Mouse (Mus musculus) intestine, postnatal 0 days (tissue): ENCODE measurements at regions not wholly inside any gene's neighbourhood (a gene's known extent, or its start where the extent isn't known, plus 50 kb on each side); places are given as distances from the start of the nearest gene placed in this dataset.

ENCODE experiments used
- ATAC-seq: fragments of 200-750 bp; cut with Nextera tagmentation; 2 replicates; pipeline ENCODE4 v1.8.0; 2017; ENCODE audit warnings: mild to moderate bottlenecking, moderate TSS enrichment, moderate library complexity
- H3K27ac ChIP-seq: fragments of 300-500 bp; sonication (generic); 2 replicates; pipeline ENCODE4 v1.5.1; 2014; ENCODE audit warnings: mild to moderate bottlenecking, low read depth, low read length, moderate library complexity
- H3K27me3 ChIP-seq: fragments of 300-500 bp; sonication (generic); replicated peaks from 2 replicates; pipeline ENCODE4 v1.6.1; 2014; ENCODE audit warnings: low read length, mixed read lengths; ENCODE audit not compliant: control insufficient read depth, insufficient read depth
- H3K36me3 ChIP-seq: fragments of 300-500 bp; sonication (generic); 2 replicates; pipeline ENCODE4 v1.6.1; 2014; ENCODE audit warnings: mild to moderate bottlenecking, moderate library complexity; ENCODE audit not compliant: control insufficient read depth, insufficient read depth
- H3K4me1 ChIP-seq: fragments of 300-500 bp; sonication (generic); replicated peaks from 2 replicates; pipeline ENCODE4 v1.6.1; 2014; ENCODE audit warnings: antibody characterized with exemption, low read length, mixed read lengths; ENCODE audit not compliant: control insufficient read depth, insufficient read depth
- H3K4me2 ChIP-seq: fragments of 300-500 bp; sonication (generic); replicated peaks from 2 replicates; pipeline ENCODE4 v1.6.1; 2014; ENCODE audit warnings: low read depth, mild to moderate bottlenecking, moderate library complexity
- H3K4me3 ChIP-seq: fragments of 300-500 bp; sonication (generic); 2 replicates; pipeline ENCODE4 v1.5.1; 2014; ENCODE audit warnings: low read depth, low read length
- H3K9ac ChIP-seq: fragments of 300-500 bp; sonication (generic); 2 replicates; pipeline ENCODE4 v1.6.1; 2014; ENCODE audit warnings: mild to moderate bottlenecking, low read depth, low read length
- H3K9me3 ChIP-seq: fragments of 300-500 bp; sonication (generic); 2 replicates; pipeline ENCODE4 v1.6.1; 2016; ENCODE audit warnings: mixed run types; ENCODE audit not compliant: control insufficient read depth
- CTCF ChIP-seq: sonication (generic); IDR thresholded peaks from 2 replicates; pipeline ENCODE4 v1.5.1; 2016; ENCODE audit warnings: low read depth, mild to moderate bottlenecking, control low read depth, antibody characterized with exemption, moderate library complexity
- WGBS: fragments of 180-500 bp; shearing (Covaris S2); extraction: QIAGEN DNeasy Blood & Tissue Kit; methylation state at CpG from one replicate; pipeline ENCODE4 v1.1.7; 2014; 5-methylcytosine and 5-hydroxymethylcytosine counted together

DNA sequence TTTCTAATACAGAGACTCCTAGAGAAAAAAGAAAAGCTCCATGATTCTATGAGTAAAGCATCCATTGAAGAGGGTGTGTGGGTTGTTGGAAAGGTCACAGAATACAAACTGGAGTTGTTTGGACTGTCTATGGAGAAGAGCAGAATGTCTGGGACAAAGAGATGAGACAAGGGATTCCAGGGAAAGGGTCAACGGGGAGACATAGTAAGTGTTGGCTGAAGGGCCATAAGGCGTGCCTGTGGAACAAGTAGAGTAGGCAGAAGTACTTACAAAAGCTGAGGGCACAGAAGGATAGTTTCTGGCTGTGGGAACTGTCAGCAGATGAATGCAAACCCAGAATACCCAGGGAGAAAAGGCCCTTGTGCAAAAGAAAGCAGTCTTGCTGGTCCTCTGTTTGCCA, 134.0 kb upstream of the Col8a1 start:
- Histone ChIP-seq H3K36me3 (no peaks in the 10 kb centered on the region), H3K4me2 (no peak overlapping the region), H3K4me1 (no peaks in the 10 kb centered on the region), H3K9me3 (no peaks in the 10 kb centered on the region), H3K27ac (no peak overlapping the region), H3K4me3 (no peak overlapping the region), H3K27me3 (no peaks in the 10 kb centered on the region), H3K9ac (no peak overlapping the region)
- WGBS, result 74% methylated on average over 2 of the region's 2 CpGs
- ATAC-seq, result no peak
- TF ChIP-seq CTCF, result no peak

DNA sequence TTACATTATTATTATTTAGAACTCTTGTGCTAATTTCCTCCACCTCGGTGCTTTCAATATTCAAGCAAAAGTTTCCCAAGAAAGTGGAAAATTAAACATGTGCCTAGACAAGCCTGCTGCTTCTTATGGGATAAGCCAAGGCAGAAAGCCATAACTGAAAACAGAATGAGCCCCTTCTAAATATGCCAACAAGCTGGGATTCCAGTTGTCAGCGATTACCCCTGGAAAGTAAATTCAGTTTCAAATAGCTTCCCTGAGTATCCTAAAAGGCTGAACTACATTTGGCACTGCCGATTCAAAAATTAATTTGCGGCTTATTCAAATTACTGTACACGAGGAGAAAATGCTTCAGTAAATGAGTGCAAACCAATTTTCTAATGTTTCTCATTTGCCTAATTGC, 135.6 kb upstream of the Col8a1 start:
- H3K4me2 ChIP-seq, result no peak overlapping the region
- no peak overlapping the region for H3K9ac ChIP-seq
- no peak for TF ChIP-seq CTCF
- H3K9me3 ChIP-seq, result no peaks in the 10 kb centered on the region
- H3K27me3 ChIP-seq, result no peaks in the 10 kb centered on the region
- ATAC-seq, result no peak
- no peak overlapping the region for H3K4me3 ChIP-seq
- H3K27ac ChIP-seq, result no peak overlapping the region
- whole genome bisulfite sequencing, result 87% methylated on average over 5 of the region's 5 CpGs
- no peaks in the 10 kb centered on the region for H3K36me3 ChIP-seq
- no peaks in the 10 kb centered on the region for H3K4me1 ChIP-seq

DNA sequence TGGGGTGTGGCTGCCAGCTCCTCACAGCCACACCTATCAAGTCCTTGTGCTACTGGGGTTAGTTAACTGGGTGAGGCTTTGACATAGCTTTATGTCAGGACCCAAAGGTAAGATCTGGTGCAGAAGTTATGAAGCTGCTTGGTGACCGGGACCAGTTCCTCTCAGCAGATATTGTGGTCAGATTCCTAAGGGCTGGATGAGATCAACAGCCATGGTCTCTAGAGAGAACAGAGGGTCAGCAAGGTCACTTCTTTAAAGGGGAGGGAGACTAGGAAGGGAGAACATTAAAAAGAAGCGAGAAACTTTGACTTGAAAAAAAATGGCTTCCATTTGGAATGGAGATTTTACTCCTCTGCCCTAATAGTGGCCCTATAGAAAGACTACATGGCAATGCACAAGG, 138.6 kb upstream of the Col8a1 start:
- Histone ChIP-seq H3K9ac (no peak overlapping the region), H3K36me3 (no peaks in the 10 kb centered on the region), H3K4me3 (no peak overlapping the region), H3K4me2 (no peak overlapping the region), H3K9me3 (no peaks in the 10 kb centered on the region), H3K27me3 (no peaks in the 10 kb centered on the region), H3K27ac (no peak overlapping the region), H3K4me1 (no peaks in the 10 kb centered on the region)
- no peak for ATAC-seq
- WGBS, result 89% methylated on average over 2 of the region's 2 CpGs
- no peak for TF ChIP-seq CTCF

DNA sequence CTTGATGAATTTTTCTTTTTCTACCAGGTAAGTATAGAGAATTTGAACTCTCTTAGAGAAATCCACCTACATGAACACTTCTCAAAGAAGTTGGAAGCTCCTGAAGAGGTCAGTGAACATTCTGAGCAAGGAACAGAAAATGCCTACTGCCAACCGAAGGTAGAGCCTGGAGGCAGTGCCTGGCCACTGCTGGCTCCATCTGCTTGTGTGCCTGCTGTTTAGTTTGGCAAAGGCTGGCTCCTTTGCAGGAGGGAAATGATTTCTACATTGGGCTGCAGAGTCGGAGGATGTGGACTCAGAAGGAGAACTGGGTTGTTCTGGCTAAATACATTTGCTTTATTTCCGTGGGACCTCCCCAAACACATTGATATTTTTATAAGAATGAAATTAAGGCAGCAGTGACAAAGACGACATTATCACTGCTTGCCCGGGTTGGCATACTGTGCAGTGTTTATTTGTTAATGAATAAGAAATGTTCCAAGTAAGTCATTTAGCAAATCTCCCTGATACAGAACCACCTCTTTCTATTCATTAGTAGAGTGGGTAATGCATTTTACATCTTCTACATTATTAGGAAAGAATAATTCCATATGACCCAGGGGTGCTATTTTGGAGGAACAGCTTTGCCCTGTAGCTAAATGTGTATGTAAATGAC, 139.3 kb upstream of the Col8a1 start:
- no peak for ATAC-seq
- Histone ChIP-seq H3K9me3 (no peaks in the 10 kb centered on the region), H3K4me1 (no peaks in the 10 kb centered on the region), H3K4me3 (no peak overlapping the region), H3K27ac (no peak overlapping the region), H3K4me2 (no peak overlapping the region), H3K27me3 (no peaks in the 10 kb centered on the region), H3K9ac (no peak overlapping the region), H3K36me3 (no peaks in the 10 kb centered on the region)
- WGBS, result 76% methylated on average over 5 of the region's 5 CpGs
- no peak for TF ChIP-seq CTCF

DNA sequence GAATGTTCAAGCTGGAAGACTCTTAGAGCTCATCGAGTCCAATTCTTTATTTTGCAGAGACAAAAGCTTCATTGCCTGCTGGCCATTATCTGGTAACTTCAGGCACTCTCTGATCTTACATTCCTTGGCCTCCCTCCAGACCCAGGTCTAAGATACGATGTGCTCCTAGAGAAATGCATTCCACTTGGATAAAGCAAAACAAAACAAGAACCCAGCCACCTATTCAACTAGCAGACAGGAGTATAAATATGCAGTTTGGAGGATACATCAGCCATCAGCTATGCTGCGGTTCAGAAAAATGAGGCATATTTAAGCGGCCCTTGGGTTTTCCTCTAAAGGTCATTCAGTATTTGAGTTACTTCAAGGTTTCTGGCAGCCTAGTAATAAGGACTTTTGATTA, 146.5 kb upstream of the Col8a1 start:
- Histone ChIP-seq H3K36me3 (no peaks in the 10 kb centered on the region), H3K4me1 (no peaks in the 10 kb centered on the region), H3K27me3 (no peaks in the 10 kb centered on the region), H3K9me3 (no peaks in the 10 kb centered on the region), H3K27ac (no peak overlapping the region), H3K4me2 (no peak overlapping the region), H3K4me3 (no peak overlapping the region), H3K9ac (no peak overlapping the region)
- no peak for TF ChIP-seq CTCF
- no peak for ATAC-seq
- 74% methylated on average over 4 of the region's 4 CpGs for WGBS

DNA sequence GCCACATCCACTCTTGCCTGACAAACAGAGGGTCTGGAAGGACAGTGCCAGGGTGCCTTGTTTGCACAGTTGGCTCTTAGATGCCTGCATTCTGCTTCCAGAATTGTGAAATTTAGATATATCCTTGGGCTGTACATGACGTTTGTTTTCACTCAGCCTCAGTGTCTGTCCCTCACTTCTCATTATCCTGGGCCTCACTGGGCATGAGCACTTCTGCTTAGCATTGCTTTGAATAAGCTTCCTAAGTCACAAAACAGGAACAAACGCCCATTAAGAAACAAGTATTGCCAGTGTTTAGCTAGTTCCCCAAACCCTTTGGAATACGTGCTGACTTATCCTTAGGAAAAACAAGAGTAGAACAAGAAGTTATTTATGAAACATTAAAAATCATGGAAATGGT, 148.0 kb upstream of the Col8a1 start:
- 71% methylated on average over 3 of the region's 3 CpGs for WGBS
- Histone ChIP-seq H3K4me3 (no peak overlapping the region), H3K9ac (no peak overlapping the region), H3K4me2 (no peak overlapping the region), H3K27me3 (no peaks in the 10 kb centered on the region), H3K36me3 (no peaks in the 10 kb centered on the region), H3K4me1 (no peaks in the 10 kb centered on the region), H3K27ac (no peak overlapping the region), H3K9me3 (no peaks in the 10 kb centered on the region)
- ATAC-seq, result no peak
- no peak for TF ChIP-seq CTCF

DNA sequence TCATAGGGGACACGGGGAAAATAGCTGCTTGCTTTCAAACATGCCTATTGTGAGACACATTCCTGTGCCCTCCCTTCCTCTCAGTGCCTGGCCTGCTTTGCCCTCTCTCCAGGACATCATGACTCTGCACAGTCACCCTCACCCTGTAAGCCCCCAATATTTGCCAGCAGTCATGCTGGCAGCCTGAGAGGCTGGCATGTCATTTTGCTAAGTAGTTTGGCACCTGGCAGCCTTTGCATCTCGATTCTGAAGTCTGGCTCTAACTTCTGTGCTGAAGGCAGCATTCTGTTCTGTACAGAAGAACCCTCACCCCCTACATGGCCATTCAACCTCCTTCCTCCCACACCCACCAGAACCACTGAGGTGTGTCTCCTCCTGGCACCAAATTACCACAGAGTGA, 157.5 kb upstream of the Col8a1 start:
- H3K27ac ChIP-seq, result no peak overlapping the region
- no peaks in the 10 kb centered on the region for H3K9me3 ChIP-seq
- no peaks in the 10 kb centered on the region for H3K27me3 ChIP-seq
- no peaks in the 10 kb centered on the region for H3K36me3 ChIP-seq
- no peaks in the 10 kb centered on the region for H3K4me1 ChIP-seq
- H3K4me2 ChIP-seq, result no peak overlapping the region
- H3K9ac ChIP-seq, result no peak overlapping the region
- TF ChIP-seq CTCF, result no peak
- H3K4me3 ChIP-seq, result no peak overlapping the region
- 56% methylated on average over 2 of the region's 2 CpGs for WGBS
- no peak for ATAC-seq
